In the genomic region with DNA sequence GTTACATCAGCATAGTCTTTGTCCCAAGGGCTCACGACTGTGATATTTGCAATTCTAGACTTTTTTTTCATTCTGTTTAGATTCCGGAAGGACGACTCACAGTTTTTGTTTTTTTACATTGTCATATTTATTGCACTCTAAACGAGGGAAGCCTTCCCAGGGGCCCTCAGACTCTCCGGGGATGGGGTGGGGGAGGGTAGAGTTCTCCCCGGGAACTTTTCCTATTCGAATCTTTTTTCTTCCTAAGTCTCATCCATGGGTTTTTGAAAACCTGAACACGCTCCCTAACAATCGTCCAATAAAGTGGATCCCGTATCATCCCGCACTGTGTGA, we compare ENCODE assay signal across 9 mouse cellular contexts.
DNase-seq lines count a peak whose midpoint lies in the region; ATAC-seq lines count a peak whose summit lies in the region.
"Had no signal": no experiment of that assay in that cellular context is flagged by ENCODE, and none has a peak within 500 bp of the region (broad histone marks: within the 10 kb centered on the region; RNA-seq: fewer than 3 reads in every experiment).

No protein-coding gene starts in this region.

- WGBS in forebrain, embryonic 12.5 days: 2% methylated on average over 11 of the region's 11 CpGs
- WGBS in forebrain, embryonic 14.5 days: 5% methylated on average over 11 of the region's 11 CpGs
- 3% methylated on average over 11 of the region's 11 CpGs for WGBS in neural tube, embryonic 12.5 days
- WGBS in liver, embryonic 16.5 days (ENCODE audit: insufficient replicate concordance): 3% methylated on average over 11 of the region's 11 CpGs

- peaks cover 44% of the 10 kb centered on the region for H3K4me1 ChIP-seq in forebrain, embryonic 12.5 days
- H3K4me1 ChIP-seq in forebrain, embryonic 14.5 days (ENCODE audit: control insufficient read depth, insufficient read depth, low read length): peaks cover 10% of the 10 kb centered on the region; the same call in 1 of the 2 replicates
- H3K4me1 ChIP-seq in neural tube, embryonic 12.5 days: peaks cover 34% of the 10 kb centered on the region
- peaks cover 6% of the 10 kb centered on the region for H3K4me1 ChIP-seq in liver, embryonic 16.5 days (ENCODE audit: control insufficient read depth, low read depth, low read length)

- H3K27ac ChIP-seq in forebrain, embryonic 12.5 days: no peak overlapping the region
- no peak overlapping the region for H3K27ac ChIP-seq in forebrain, embryonic 14.5 days (ENCODE audit: low read depth, low read length)
- H3K27ac ChIP-seq in neural tube, embryonic 12.5 days: no peak overlapping the region
- no peak overlapping the region for H3K27ac ChIP-seq in liver, embryonic 16.5 days (ENCODE audit: low read length)

- H3K36me3 ChIP-seq in forebrain, embryonic 12.5 days (replicated peaks): no peaks in the 10 kb centered on the region
- no peaks in the 10 kb centered on the region for H3K36me3 ChIP-seq in forebrain, embryonic 14.5 days (ENCODE audit: control insufficient read depth, insufficient read depth, low read length)
- no peaks in the 10 kb centered on the region for H3K36me3 ChIP-seq in neural tube, embryonic 12.5 days
- H3K36me3 ChIP-seq in liver, embryonic 16.5 days (ENCODE audit: control insufficient read depth, insufficient read depth): no peaks in the 10 kb centered on the region

- no peak for DNase-seq in forebrain, embryonic 14.5 days (ENCODE audit: low spot score)
- no peak for DNase-seq in neural tube, embryonic 10.5 days (ENCODE audit: extremely low spot score, low spot score)
- no peak for DNase-seq in gastrocnemius, postnatal 10 days
- no peak for DNase-seq in cerebellum, adult 18-20 months
- DNase-seq: kidney, postnatal 14 days had no signal

- no peak for ATAC-seq in forebrain, embryonic 12.5 days (ENCODE audit: low FRiP score)
- no peak for ATAC-seq in forebrain, embryonic 14.5 days
- ATAC-seq in neural tube, embryonic 12.5 days (ENCODE audit: low FRiP score, low read depth): no peak
- ATAC-seq in liver, embryonic 16.5 days (ENCODE audit: low read depth): no peak
- no peak for ATAC-seq in megakaryocyte, adult 5-6 weeks (ENCODE audit: poor library complexity, severe bottlenecking)

- H3K4me2 ChIP-seq in forebrain, embryonic 12.5 days: 0 out of 2 replicates have a peak overlapping the region, but pooled peaks have one; percentile 17
- H3K4me2 ChIP-seq in forebrain, embryonic 14.5 days (ENCODE audit: low read length): no peak overlapping the region
- peak overlapping the region; percentile 42 for H3K4me2 ChIP-seq in neural tube, embryonic 12.5 days (replicated peaks)
- peak overlapping the region; percentile 35 for H3K4me2 ChIP-seq in liver, embryonic 16.5 days (ENCODE audit: low read depth, low read length)

- no peak overlapping the region for H3K9ac ChIP-seq in forebrain, embryonic 12.5 days
- H3K9ac ChIP-seq in forebrain, embryonic 14.5 days (ENCODE audit: low read length): no peak overlapping the region
- H3K9ac ChIP-seq in neural tube, embryonic 12.5 days: no peak overlapping the region
- no peak overlapping the region for H3K9ac ChIP-seq in liver, embryonic 16.5 days (ENCODE audit: low read depth, low read length)

- no peaks in the 10 kb centered on the region for H3K9me3 ChIP-seq in forebrain, embryonic 12.5 days
- H3K9me3 ChIP-seq in forebrain, embryonic 14.5 days (replicated peaks; ENCODE audit: control insufficient read depth, low read length): no peaks in the 10 kb centered on the region
- no peaks in the 10 kb centered on the region for H3K9me3 ChIP-seq in neural tube, embryonic 12.5 days
- H3K9me3 ChIP-seq in liver, embryonic 16.5 days (replicated peaks; ENCODE audit: control insufficient read depth, low read length): no peaks in the 10 kb centered on the region

- H3K27me3 ChIP-seq in forebrain, embryonic 12.5 days: peaks cover 53% of the 10 kb centered on the region
- H3K27me3 ChIP-seq in forebrain, embryonic 14.5 days (replicated peaks; ENCODE audit: control insufficient read depth, insufficient read depth, low read length): peaks cover 15% of the 10 kb centered on the region
- H3K27me3 ChIP-seq in neural tube, embryonic 12.5 days (replicated peaks): peaks cover 5% of the 10 kb centered on the region
- H3K27me3 ChIP-seq in liver, embryonic 16.5 days (ENCODE audit: control insufficient read depth, insufficient read depth, low read depth, low read length): peaks cover 47% of the 10 kb centered on the region

- H3K4me3 ChIP-seq in forebrain, embryonic 12.5 days (replicated peaks): no peak overlapping the region
- H3K4me3 ChIP-seq in forebrain, embryonic 14.5 days (ENCODE audit: low read depth, low read length): no peak overlapping the region
- H3K4me3 ChIP-seq in neural tube, embryonic 12.5 days: no peak overlapping the region
- H3K4me3 ChIP-seq in liver, embryonic 16.5 days (ENCODE audit: low read depth, low read length): no peak overlapping the region
